Mouse (Mus musculus) hematopoietic stem cell, adult 5-6 weeks (primary cell): ENCODE data around the gene Nme2. TPM values are rescaled to one million over a fixed set of nuclear protein-coding genes. Genes with fewer than 3 reads are reported as not detected.

Experiments
- ATAC-seq, 2 experiments: fragments of 125-278 bp in 1 of 2; replicated peaks in 1 of 2; 2 replicates each; pipeline ENCODE4 v1.8.0; 2016 to 2017; ENCODE audit warnings: inconsistent platforms in 2 of 2, mild to moderate bottlenecking in 2 of 2, moderate number of reproducible peaks in 2 of 2, low read depth in 1 of 2, moderate TSS enrichment in 1 of 2; ENCODE audit not compliant: low FRiP score in 2 of 2, poor library complexity in 2 of 2, severe bottlenecking in 2 of 2, insufficient read depth in 1 of 2, low TSS enrichment in 1 of 2
- total RNA-seq: library from RNA; stranded (forward); fragments of 172-1452, 232-1000 nt; gene quantifications from 2 replicates; pipeline ENCODE4 v1.2.3, GENCODE M21; 2017

Nme2 gene
- total RNA-seq, 1 experiment from 2014 or later, result 148 TPM

- no peak for ATAC-seq
These were observed 13.7 kb upstream of the Nme2 start for GRCm38 (mm10) chr11:93969799-93970198.

- no peak for ATAC-seq
These were observed 13.1 kb upstream of the Nme2 start for GRCm38 (mm10) chr11:93969171-93969570.

GRCm38 (mm10) chr11:93968848-93969128 is 12.7 kb upstream of the Nme2 start:
- ATAC-seq, result no peak

- peak; percentile 94 to 96 for ATAC-seq
These were observed 12.2 kb upstream of the Nme2 start, which contains the start of the genes Gm20390 and Nme1 for GRCm38 (mm10) chr11:93968005-93968847. TSS of gene Gm20390 (minus strand) at chr11:93968293. TSS of gene Nme1 (minus strand) at chr11:93968521.

- no peak for ATAC-seq
These were observed 11.3 kb upstream of the Nme2 start for GRCm38 (mm10) chr11:93967381-93967780.

GRCm38 (mm10) chr11:93965391-93965790 is 9.3 kb upstream of the Nme2 start:
- ATAC-seq, result no peak

- no peak for ATAC-seq
These were observed 7.0 kb upstream of the Nme2 start for GRCm38 (mm10) chr11:93963013-93963412.

GRCm38 (mm10) chr11:93961482-93961881 is 5.4 kb upstream of the Nme2 start:
- no peak for ATAC-seq

- ATAC-seq, result no peak
These were observed 1.7 kb upstream of the Nme2 start for GRCm38 (mm10) chr11:93957746-93958145.

GRCm38 (mm10) chr11:93957031-93957555 is 1.0 kb upstream of the Nme2 start:
- no peak for ATAC-seq

GRCm38 (mm10) chr11:93955256-93956150 is 556 bp downstream of the Nme2 start:
- peak; percentile 98 for ATAC-seq

GRCm38 (mm10) chr11:93954738-93955255 is 1.3 kb downstream of the Nme2 start:
- no peak for ATAC-seq

- no peak for ATAC-seq
These were observed 3.7 kb downstream of the Nme2 start for GRCm38 (mm10) chr11:93952376-93952775.

GRCm38 (mm10) chr11:93950045-93950444 is 6.0 kb downstream of the Nme2 start:
- ATAC-seq, result no peak

- ATAC-seq, result no peak
These were observed 7.0 kb downstream of the Nme2 start for GRCm38 (mm10) chr11:93948887-93949567.

GRCm38 (mm10) chr11:93944986-93945385 is 11.1 kb downstream of the Nme2 start:
- no peak for ATAC-seq

- peak; percentile 60 to 76 for ATAC-seq
These were observed 15.2 kb downstream of the Nme2 start for GRCm38 (mm10) chr11:93940906-93941305.
